Comparison of ENCODE assay signal across 20 mouse cellular contexts in the genomic region with DNA sequence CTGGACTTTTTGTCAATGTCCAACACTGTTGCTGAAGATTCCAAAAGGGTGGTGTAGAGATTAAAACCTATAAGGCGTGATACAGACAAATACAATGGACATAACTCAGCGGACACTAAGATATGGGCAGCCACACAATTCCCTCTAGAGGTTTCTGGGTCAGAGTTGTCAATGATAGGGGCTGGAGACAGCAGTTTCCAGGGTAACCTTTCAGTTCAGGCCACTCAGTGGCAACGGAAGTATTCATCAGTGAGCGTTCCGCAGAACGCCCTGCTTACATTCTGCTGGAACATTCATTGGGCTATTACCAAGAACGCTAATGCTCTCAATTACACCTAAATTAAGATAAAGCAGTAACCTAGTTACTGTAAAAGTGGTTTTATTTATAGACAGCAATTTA.
A peak's percentile ranks its signal among the peaks of the same experiment; 100 is the strongest.
DNase-seq lines count a peak whose midpoint lies in the region; ATAC-seq and TF ChIP-seq lines count a peak whose summit lies in the region.
"Had no signal": no experiment of that assay in that cellular context is flagged by ENCODE, and none has a peak within 500 bp of the region (broad histone marks: within the 10 kb centered on the region; RNA-seq: fewer than 3 reads in every experiment).

No protein-coding gene starts in this region.

- peak; percentile 53 for DNase-seq in gastrocnemius, adult 2 months
- DNase-seq in gastrocnemius, postnatal 10 days = no peak
- DNase-seq in heart, postnatal 10 days = peak; percentile 9 to 23
- DNase-seq in heart, postnatal 36 days = no peak
- DNase-seq in Muller cell, postnatal 12 days (ENCODE audit: inconsistent ontology term) = peak; percentile 68
- peak; percentile 27 for DNase-seq in embryo, embryonic 10.5 days (ENCODE audit: low spot score)
- no peak for DNase-seq in kidney, postnatal 4 days
- DNase-seq: B cell, adult 2 months; cerebellum, adult 8-10 months; kidney, adult 9 months; kidney, postnatal 25 days; lung, adult 2 months; spleen, adult 18-20 months; thymus, postnatal 4 days had no signal

- H3K4me3 ChIP-seq in gastrocnemius, adult 2 months = peak overlapping the region; percentile 36
- H3K4me3 ChIP-seq: embryonic facial prominence, embryonic 15.5 days; forebrain, embryonic 10.5 days; intestine, embryonic 15.5 days; limb, embryonic 12.5 days; liver, embryonic 12.5 days had no signal

- no peak for ATAC-seq in erythroblast, adult 5-6 weeks (replicated peaks; ENCODE audit: low FRiP score, poor library complexity, severe bottlenecking)
- ATAC-seq: intestine, embryonic 15.5 days; liver, embryonic 12.5 days had no signal

- peak overlapping the region; percentile 78 for H3K27ac ChIP-seq in gastrocnemius, adult 2 months
- H3K27ac ChIP-seq: embryonic facial prominence, embryonic 15.5 days; forebrain, embryonic 10.5 days; intestine, embryonic 15.5 days; limb, embryonic 12.5 days; liver, embryonic 12.5 days had no signal

- intact Hi-C loops in gastrocnemius, adult 2 months (cut with DNase I) = loop anchor here (1.0 kb wide), 1 partner anchor 127 kb away; no protein-coding TSS in a partner anchor
- intact Hi-C loops in heart, postnatal 10 days (cut with DNase I) = loop anchor here (5.0 kb wide), 1 partner anchor 127 kb away; no protein-coding TSS in a partner anchor
- intact Hi-C loops in heart, postnatal 36 days (cut with DNase I) = no loop called here

- no peak for TF ChIP-seq CTCF in gastrocnemius, adult 2 months (IDR thresholded peaks at IDR 0.05)

Comparison
In these comparisons a context has a peak if more than half of its experiments do, and no peak if none do; other contexts are left out.
1. DNase-seq: peak in gastrocnemius, adult 2 months (single experiment), heart, postnatal 10 days (2 of 2), Muller cell, postnatal 12 days (single experiment) and embryo, embryonic 10.5 days (single experiment); none in gastrocnemius, postnatal 10 days (single experiment), heart, postnatal 36 days (0 of 2) and kidney, postnatal 4 days (0 of 2).